Mouse (Mus musculus) liver, embryonic 14.5 days (tissue): ENCODE measurements at regions not wholly inside any gene's neighbourhood (a gene's known extent, or its start where the extent isn't known, plus 50 kb on each side); places are given as distances from the start of the nearest gene placed in this dataset.

ENCODE experiments used
- CTCF ChIP-seq: IDR thresholded peaks from 2 replicates; pipeline ENCODE4 v1.5.1; 2016; ENCODE audit warnings: antibody characterized with exemption, low read depth, control low read depth
- EP300 ChIP-seq: IDR thresholded peaks from 2 replicates; pipeline ENCODE4 v1.6.1; 2016; ENCODE audit warnings: antibody characterized with exemption, low read depth

- no peak for TF ChIP-seq CTCF
- TF ChIP-seq EP300, result no peak
Measured at GRCm38 (mm10) chr2:138641335-138641734, 385.0 kb downstream of the Btbd3 start.
